Mouse (Mus musculus): Measurements from ENCODE around the gene Pik3cb. TPM values are rescaled to one million over a fixed set of nuclear protein-coding genes. Genes with fewer than 3 reads are reported as not detected.

Pik3cb gene
- polyA plus RNA-seq, 1 experiment = 1.8 TPM

GRCm38 (mm10) chr9:99032031-99032430 is 108.4 kb downstream of the Pik3cb start:
- Histone ChIP-seq H3K9me3 (peaks cover 11% of the 10 kb centered on the region), H3K4me1 (peaks cover 11% of the 10 kb centered on the region), H3K36me3 (replicated peaks; ENCODE audit: low read length) (peaks cover 69% of the 10 kb centered on the region), H3K4me3 (replicated peaks) (no peak overlapping the region), H3K27me3 (replicated peaks) (no peaks in the 10 kb centered on the region)
- TF ChIP-seq GATA1 (IDR thresholded peaks at IDR 0.05; ENCODE audit: borderline replicate concordance, low read length) (no peak), FLI1 (IDR thresholded peaks at IDR 0.05; ENCODE audit: low read length) (no peak)

GRCm38 (mm10) chr9:99021751-99022150 is 118.7 kb downstream of the Pik3cb start:
- Histone ChIP-seq H3K36me3 (replicated peaks; ENCODE audit: low read length) (no peaks in the 10 kb centered on the region), H3K9me3 (peaks cover 3% of the 10 kb centered on the region; the same call in 1 of the 2 replicates), H3K27me3 (replicated peaks) (peaks cover 12% of the 10 kb centered on the region), H3K4me1 (no peaks in the 10 kb centered on the region), H3K4me3 (replicated peaks) (no peak overlapping the region)
- TF ChIP-seq FLI1 (IDR thresholded peaks at IDR 0.05; ENCODE audit: low read length) = no peak
- no peak for TF ChIP-seq GATA1 (IDR thresholded peaks at IDR 0.05; ENCODE audit: borderline replicate concordance, low read length)

- no peaks in the 10 kb centered on the region for H3K4me1 ChIP-seq
- TF ChIP-seq FLI1 (IDR thresholded peaks at IDR 0.05; ENCODE audit: low read length) (no peak), GATA1 (IDR thresholded peaks at IDR 0.05; ENCODE audit: borderline replicate concordance, low read length) (no peak)
- H3K27me3 ChIP-seq (replicated peaks) = peaks cover 13% of the 10 kb centered on the region
- no peaks in the 10 kb centered on the region for H3K36me3 ChIP-seq (replicated peaks; ENCODE audit: low read length)
- peaks cover 3% of the 10 kb centered on the region; the same call in 1 of the 2 replicates for H3K9me3 ChIP-seq
- H3K4me3 ChIP-seq (replicated peaks) = no peak overlapping the region
Observed at GRCm38 (mm10) chr9:99021166-99021565, 119.3 kb downstream of the Pik3cb start.

GRCm38 (mm10) chr9:99017679-99018078 is 122.7 kb downstream of the Pik3cb start:
- no peaks in the 10 kb centered on the region for H3K36me3 ChIP-seq (replicated peaks; ENCODE audit: low read length)
- H3K4me3 ChIP-seq (replicated peaks) = no peak overlapping the region
- no peak for TF ChIP-seq GATA1 (IDR thresholded peaks at IDR 0.05; ENCODE audit: borderline replicate concordance, low read length)
- TF ChIP-seq FLI1 (IDR thresholded peaks at IDR 0.05; ENCODE audit: low read length) = no peak

GRCm38 (mm10) chr9:99016759-99017158 is 123.7 kb downstream of the Pik3cb start:
- H3K27me3 ChIP-seq (replicated peaks) = peaks cover 25% of the 10 kb centered on the region
- no peaks in the 10 kb centered on the region for H3K36me3 ChIP-seq (replicated peaks; ENCODE audit: low read length)
- H3K9me3 ChIP-seq = 0 out of 2 replicates have a peak, but pooled peaks cover 1% of the 10 kb centered on the region
- TF ChIP-seq FLI1 (IDR thresholded peaks at IDR 0.05; ENCODE audit: low read length) = no peak
- TF ChIP-seq GATA1 (IDR thresholded peaks at IDR 0.05; ENCODE audit: borderline replicate concordance, low read length) = no peak
- H3K4me1 ChIP-seq = peaks cover 3% of the 10 kb centered on the region; the same call in 1 of the 2 replicates
- H3K4me3 ChIP-seq (replicated peaks) = no peak overlapping the region

More at GRCm38 (mm10) chr9:99017679-99018078, 122.7 kb downstream of the Pik3cb start:
- Histone ChIP-seq H3K27me3 (replicated peaks) (peaks cover 25% of the 10 kb centered on the region), H3K9me3 (0 out of 2 replicates have a peak, but pooled peaks cover 3% of the 10 kb centered on the region), H3K4me1 (peaks cover 3% of the 10 kb centered on the region; the same call in 1 of the 2 replicates)

GRCm38 (mm10) chr9:99016301-99016700 is 124.1 kb downstream of the Pik3cb start:
- peaks cover 25% of the 10 kb centered on the region for H3K27me3 ChIP-seq (replicated peaks)
- H3K36me3 ChIP-seq (replicated peaks; ENCODE audit: low read length) = no peaks in the 10 kb centered on the region
- H3K4me3 ChIP-seq (replicated peaks) = no peak overlapping the region
- no peaks in the 10 kb centered on the region for H3K9me3 ChIP-seq
- H3K4me1 ChIP-seq = peaks cover 3% of the 10 kb centered on the region; the same call in 1 of the 2 replicates
- TF ChIP-seq FLI1 (IDR thresholded peaks at IDR 0.05; ENCODE audit: low read length) (no peak), GATA1 (IDR thresholded peaks at IDR 0.05; ENCODE audit: borderline replicate concordance, low read length) (no peak)

- Histone ChIP-seq H3K4me3 (replicated peaks) (peak overlapping the region; percentile 62), H3K9me3 (no peaks in the 10 kb centered on the region)
Observed at GRCm38 (mm10) chr9:99009898-99010199, 130.6 kb downstream of the Pik3cb start.

GRCm38 (mm10) chr9:99009069-99009897 is 131.1 kb downstream of the Pik3cb start:
- peaks cover 16% of the 10 kb centered on the region for H3K4me1 ChIP-seq
- peak overlapping the region; percentile 62 for H3K4me3 ChIP-seq (replicated peaks)
- no peaks in the 10 kb centered on the region for H3K36me3 ChIP-seq (replicated peaks; ENCODE audit: low read length)
- no peaks in the 10 kb centered on the region for H3K9me3 ChIP-seq
- H3K27me3 ChIP-seq (replicated peaks) = peaks cover 3% of the 10 kb centered on the region
- TF ChIP-seq FLI1 (IDR thresholded peaks at IDR 0.05; ENCODE audit: low read length) (no peak), GATA1 (IDR thresholded peaks at IDR 0.05; ENCODE audit: borderline replicate concordance, low read length) (no peak)

More at GRCm38 (mm10) chr9:99009898-99010199, 130.6 kb downstream of the Pik3cb start:
- H3K27me3 ChIP-seq (replicated peaks) = peaks cover 7% of the 10 kb centered on the region
- peaks cover 16% of the 10 kb centered on the region for H3K4me1 ChIP-seq
- no peaks in the 10 kb centered on the region for H3K36me3 ChIP-seq (replicated peaks; ENCODE audit: low read length)
- no peak for TF ChIP-seq FLI1 (IDR thresholded peaks at IDR 0.05; ENCODE audit: low read length)
- no peak for TF ChIP-seq GATA1 (IDR thresholded peaks at IDR 0.05; ENCODE audit: borderline replicate concordance, low read length)

GRCm38 (mm10) chr9:99001326-99001725 is 139.1 kb downstream of the Pik3cb start:
- no peak for TF ChIP-seq GATA1 (IDR thresholded peaks at IDR 0.05; ENCODE audit: borderline replicate concordance, low read length)
- peaks cover 38% of the 10 kb centered on the region for H3K4me1 ChIP-seq
- no peaks in the 10 kb centered on the region for H3K9me3 ChIP-seq
- H3K36me3 ChIP-seq (replicated peaks; ENCODE audit: low read length) = peaks cover 61% of the 10 kb centered on the region
- no peaks in the 10 kb centered on the region for H3K27me3 ChIP-seq (replicated peaks)
- H3K4me3 ChIP-seq (replicated peaks) = no peak overlapping the region

- no peak for TF ChIP-seq GATA1 (IDR thresholded peaks at IDR 0.05; ENCODE audit: borderline replicate concordance, low read length)
- no peak for TF ChIP-seq FLI1 (IDR thresholded peaks at IDR 0.05; ENCODE audit: low read length)
Observed at GRCm38 (mm10) chr9:98999881-99000339, 140.5 kb downstream of the Pik3cb start.

More at GRCm38 (mm10) chr9:98999881-99000339, 140.5 kb downstream of the Pik3cb start:
- Histone ChIP-seq H3K4me1 (peaks cover 46% of the 10 kb centered on the region), H3K4me3 (replicated peaks) (peak overlapping the region; percentile 44), H3K27me3 (replicated peaks) (no peaks in the 10 kb centered on the region), H3K36me3 (replicated peaks; ENCODE audit: low read length) (peaks cover 70% of the 10 kb centered on the region), H3K9me3 (no peaks in the 10 kb centered on the region)
